Mouse (Mus musculus) thymus, postnatal 36 days (tissue): ENCODE measurements at regions not wholly inside any gene's neighbourhood (a gene's known extent, or its start where the extent isn't known, plus 50 kb on each side); places are given as distances from the start of the nearest gene placed in this dataset.

Experiments used
- DNase-seq, 2 experiments: peaks; one replicate each; pipeline ENCODE4 v3.0.0; 2022; ENCODE audit warnings: mixed read lengths in 2 of 2

- DNase-seq: no peak
Observed at GRCm38 (mm10) chr8:35939199-35939598, 173.6 kb downstream of the Gm19410 start.

GRCm38 (mm10) chr8:35942515-35942914, 176.9 kb downstream of the Gm19410 start:
- no peak for DNase-seq

DNA sequence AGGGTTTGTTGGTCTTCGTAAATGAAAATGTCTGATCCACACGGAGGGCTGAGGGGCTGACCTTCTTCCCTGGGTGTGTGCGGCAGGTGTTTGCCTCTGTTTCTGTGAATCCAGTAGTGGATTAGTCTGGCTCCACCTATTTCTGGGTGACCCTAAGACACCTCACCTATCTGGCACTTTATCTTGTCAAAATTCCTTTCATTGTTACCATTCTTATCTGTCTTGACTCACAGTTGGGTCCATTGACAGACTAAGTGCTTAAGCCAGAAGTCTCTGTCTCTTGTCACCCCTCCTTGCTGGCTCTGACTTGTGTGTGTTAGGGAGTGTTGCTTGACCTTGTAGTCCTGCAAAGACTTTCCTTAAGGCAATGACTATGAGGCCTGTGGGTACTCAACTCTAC, 178.1 kb downstream of the Gm19410 start:
- no peak for DNase-seq

DNA sequence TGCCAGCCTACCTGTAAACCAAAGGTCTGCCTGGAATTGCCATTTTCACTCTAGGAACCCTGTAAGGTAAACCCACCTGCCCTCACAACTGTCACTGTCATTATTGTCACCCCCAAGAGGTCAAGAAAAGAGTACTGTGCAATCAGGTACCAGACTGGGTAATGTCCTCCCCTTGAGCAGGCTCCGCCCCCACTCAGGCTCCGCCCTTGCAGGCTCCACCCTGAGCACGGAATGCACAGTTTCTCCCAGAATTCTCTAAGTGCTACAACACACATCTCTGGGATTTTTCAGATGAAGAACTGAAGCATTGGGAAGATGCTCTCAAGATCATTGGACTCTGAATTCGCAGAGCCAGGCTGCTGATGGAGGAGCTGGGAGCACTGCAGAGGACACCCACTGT, 178.9 kb downstream of the Gm19410 start:
- DNase-seq: peak in 1 of 2 experiments; percentile 5

GRCm38 (mm10) chr8:35946539-35946940, 180.9 kb downstream of the Gm19410 start:
- DNase-seq: no peak

GRCm38 (mm10) chr8:35948146-35948545, 182.6 kb downstream of the Gm19410 start:
- DNase-seq: no peak

- no peak for DNase-seq
Observed at GRCm38 (mm10) chr8:35948751-35949183, 183.2 kb downstream of the Gm19410 start.

- no peak for DNase-seq
Observed at GRCm38 (mm10) chr8:35955506-35955905, 189.9 kb downstream of the Gm19410 start.

GRCm38 (mm10) chr8:35956319-35956718, 190.7 kb downstream of the Gm19410 start:
- no peak for DNase-seq

GRCm38 (mm10) chr8:35959201-35959600, 193.6 kb downstream of the Gm19410 start:
- DNase-seq: no peak

DNA sequence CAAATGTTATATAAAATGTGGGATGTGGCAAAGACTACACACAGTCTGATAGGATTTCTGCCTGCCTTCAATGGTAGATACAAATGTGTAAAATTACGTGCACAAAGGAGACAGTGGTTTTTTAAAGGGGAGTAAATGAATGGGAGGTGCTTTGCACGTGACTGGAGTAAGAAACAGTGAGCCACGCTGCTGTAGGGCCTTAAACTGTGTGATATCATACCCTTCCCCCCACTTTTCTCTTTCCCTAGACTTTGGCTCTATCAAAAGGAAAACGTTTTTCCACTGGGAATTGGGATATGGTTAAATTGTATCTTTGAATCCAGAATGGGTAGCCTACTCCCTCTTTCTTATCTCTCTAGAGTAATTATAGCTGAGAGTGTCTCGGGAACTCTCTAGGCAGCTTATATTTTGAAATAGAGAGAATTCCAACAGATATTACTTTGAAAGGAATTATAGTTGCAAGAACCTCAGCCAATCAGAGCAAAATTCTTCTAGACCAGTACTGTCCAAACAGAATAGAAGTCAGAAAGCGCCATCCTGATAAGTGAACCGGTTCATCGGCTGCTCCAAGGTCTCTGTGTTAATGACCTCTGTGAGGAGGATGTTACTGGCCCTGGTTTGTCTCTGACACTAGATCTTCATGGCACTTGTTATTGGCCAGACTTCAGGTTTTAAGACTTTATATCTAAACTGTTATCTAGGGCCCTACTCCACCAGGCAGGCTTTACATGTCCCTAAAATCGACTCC, 195.5 kb downstream of the Gm19410 start:
- DNase-seq: no peak

DNA sequence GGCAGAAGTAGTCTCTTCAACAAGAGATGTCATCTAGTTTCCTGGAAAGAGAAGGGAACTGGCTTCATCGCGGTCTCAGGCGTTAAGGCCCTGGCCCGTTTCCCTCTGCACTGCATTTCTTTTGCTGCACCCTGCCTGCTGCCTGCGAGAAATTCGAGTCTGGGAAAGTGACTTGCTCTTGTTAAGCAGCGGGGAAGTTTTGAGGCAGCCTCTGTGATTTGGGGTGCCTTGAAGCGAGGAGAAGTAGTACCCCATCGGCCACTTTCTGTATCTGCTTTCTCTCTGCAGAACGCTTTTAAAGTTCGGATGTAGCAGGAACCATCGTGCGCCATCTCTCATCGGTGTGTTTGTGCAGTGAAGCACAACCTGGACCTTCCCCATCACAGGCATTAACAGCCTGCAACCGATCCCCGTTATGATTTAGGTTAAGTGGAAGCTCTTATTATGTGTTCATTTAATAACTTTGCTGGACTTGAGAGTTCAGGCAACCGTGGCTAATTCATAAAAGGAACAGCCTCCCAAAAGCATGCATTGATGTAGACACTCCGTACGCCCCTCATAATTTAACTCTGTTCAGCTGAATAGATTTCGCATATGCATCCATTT, 196.1 kb downstream of the Gm19410 start:
- no peak for DNase-seq

GRCm38 (mm10) chr8:35964932-35965331, 199.3 kb downstream of the Gm19410 start:
- DNase-seq: no peak

DNA sequence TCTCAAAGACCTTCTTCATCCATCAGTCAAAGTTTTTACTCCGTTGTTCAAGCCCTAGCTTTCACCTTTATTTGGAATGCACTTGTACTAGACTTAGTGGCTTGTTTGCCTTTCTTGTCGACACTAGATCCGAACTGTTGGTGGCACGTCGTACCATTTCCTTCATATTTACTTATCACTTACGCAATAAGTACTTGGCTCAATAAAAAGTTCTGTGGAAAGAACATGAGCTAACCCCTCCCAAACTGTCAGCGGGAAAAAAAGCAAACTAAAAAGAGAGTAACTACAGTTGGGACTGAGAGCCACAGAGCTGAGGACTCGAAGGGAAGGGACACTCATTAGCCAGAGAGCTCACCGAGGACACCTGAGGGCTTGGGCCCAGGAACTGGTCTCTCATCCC, 202.8 kb downstream of the Gm19410 start:
- DNase-seq: no peak

GRCm38 (mm10) chr8:35971082-35971481, 205.5 kb downstream of the Gm19410 start:
- DNase-seq: no peak

GRCm38 (mm10) chr8:35974323-35975029, 208.9 kb downstream of the Gm19410 start:
- no peak for DNase-seq

DNA sequence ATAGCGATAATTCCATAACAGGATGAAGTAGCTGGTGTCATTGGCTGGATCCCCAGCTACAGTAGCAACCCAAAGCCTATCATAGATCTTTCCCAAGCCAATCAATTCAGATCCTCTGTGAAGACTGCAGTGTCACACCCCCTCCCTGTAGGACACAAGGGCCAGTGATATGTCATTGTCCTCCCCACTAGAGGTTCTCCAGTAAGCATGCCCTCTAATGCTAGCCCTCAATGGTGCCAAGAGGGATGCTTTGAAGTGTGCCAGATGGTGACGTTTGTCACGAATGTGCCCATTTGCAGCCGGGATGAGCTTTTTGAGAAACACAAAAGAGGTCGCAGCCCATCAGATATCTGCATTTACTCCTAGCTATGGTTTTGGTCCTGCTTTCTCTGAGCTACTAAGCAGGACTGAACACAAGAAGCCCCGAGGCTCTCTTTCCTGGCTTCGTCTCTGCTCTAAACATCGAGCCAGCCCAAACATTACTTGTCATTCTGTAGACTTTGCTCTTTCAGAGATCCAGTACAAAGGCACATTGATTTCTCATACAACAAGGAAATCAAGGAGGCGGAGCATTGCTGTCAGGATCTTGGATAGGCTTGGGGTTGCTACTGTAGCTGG, 214.2 kb downstream of the Gm19410 start:
- no peak for DNase-seq

DNA sequence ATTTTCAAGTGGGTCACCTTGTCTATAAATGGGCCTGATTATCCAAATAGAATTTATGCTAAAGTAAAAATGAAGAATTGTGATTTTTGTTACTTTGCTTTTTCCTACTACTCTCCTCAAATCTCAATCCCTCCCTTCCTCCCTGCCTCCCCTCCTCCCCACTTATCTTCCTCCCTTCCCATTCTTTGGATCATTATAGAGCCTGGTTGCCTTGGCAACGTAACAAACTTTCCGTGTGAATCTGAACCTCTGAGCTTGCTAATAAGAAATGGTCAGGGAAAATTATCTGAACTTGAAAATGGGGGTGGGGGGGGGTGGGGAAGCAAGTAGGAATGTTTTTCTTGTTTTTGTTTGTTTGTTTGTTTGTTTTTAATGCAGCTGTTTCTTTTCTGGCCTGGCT, 217.5 kb downstream of the Gm19410 start:
- DNase-seq: no peak

- DNase-seq: no peak
Observed at GRCm38 (mm10) chr8:35985152-35985689, 219.6 kb downstream of the Gm19410 start.

GRCm38 (mm10) chr8:35987327-35987726, 221.7 kb downstream of the Gm19410 start:
- DNase-seq: no peak

DNA sequence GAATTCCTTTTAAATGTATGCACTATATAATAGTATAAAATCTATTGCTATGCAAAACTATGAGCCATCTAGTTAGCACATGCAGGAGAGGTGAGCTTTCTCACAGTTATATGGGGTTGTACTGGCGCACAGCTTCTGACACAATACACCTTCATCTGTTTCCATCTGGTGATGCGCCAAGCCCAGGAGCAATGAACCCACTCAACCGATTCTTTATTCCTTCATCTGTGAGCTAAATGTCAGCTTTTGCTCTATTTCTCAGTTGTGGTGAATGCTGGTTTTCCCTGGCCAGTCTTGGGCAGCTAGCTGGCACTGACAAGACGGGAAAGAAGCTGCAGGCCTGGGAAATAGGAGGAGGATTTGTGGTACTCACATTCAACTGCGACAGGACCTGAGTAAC, 225.4 kb downstream of the Gm19410 start:
- no peak for DNase-seq

- DNase-seq: no peak
Observed at GRCm38 (mm10) chr8:35991936-35992603, 226.5 kb downstream of the Gm19410 start.
